ENCODE assay signal across 8 mouse cellular contexts in genomic region chr5:66798591-66799003, GRCm38 (mm10). TPM values are rescaled to one million over a fixed set of nuclear protein-coding genes. Genes with fewer than 3 reads are reported as not detected.
DNase-seq lines count a peak whose midpoint lies in the region; ATAC-seq and TF ChIP-seq lines count a peak whose summit lies in the region.

No protein-coding gene starts in this region.

- TF ChIP-seq CTCF in heart, postnatal 0 days (IDR thresholded peaks at IDR 0.05; ENCODE audit: low read depth), result no peak

- DNase-seq in heart, adult 9 months (ENCODE audit: low spot score in 2 of 2), result peak; percentile 17 to 37
- no peak for DNase-seq in heart, postnatal 36 days
- DNase-seq in heart, postnatal 0 days (ENCODE audit: low spot score), result peak; percentile 32
- peak; percentile 28 to 47 for DNase-seq in kidney, postnatal 4 days
- DNase-seq in urinary bladder, adult 18-20 months (ENCODE audit: low spot score in 2 of 2), result no peak
- DNase-seq in urinary bladder, postnatal 10 days (ENCODE audit: low spot score), result no peak
- no peak for DNase-seq in left cerebral cortex, postnatal 25 days (ENCODE audit: low spot score in 2 of 2)

- H3K36me3 ChIP-seq in heart, postnatal 0 days (replicated peaks; ENCODE audit: control insufficient read depth, insufficient read depth, low read length), result no peaks in the 10 kb centered on the region
- H3K36me3 ChIP-seq in midbrain, embryonic 16.5 days (ENCODE audit: control insufficient read depth, insufficient read depth, low read length), result no peaks in the 10 kb centered on the region

- no peaks in the 10 kb centered on the region for H3K27me3 ChIP-seq in heart, postnatal 0 days (ENCODE audit: control insufficient read depth, insufficient read depth, low read length)
- H3K27me3 ChIP-seq in midbrain, embryonic 16.5 days (ENCODE audit: control insufficient read depth, insufficient read depth, low read depth, low read length), result no peaks in the 10 kb centered on the region

- 37% methylated on average over 8 of the region's 8 CpGs for WGBS in heart, postnatal 0 days
- 20% methylated on average over 8 of the region's 8 CpGs for WGBS in midbrain, embryonic 16.5 days

- TF ChIP-seq EP300 in heart, postnatal 0 days (IDR thresholded peaks at IDR 0.05; ENCODE audit: low read depth), result no peak

- intact Hi-C loops in heart, postnatal 36 days (cut with DNase I), result loop anchor here (5.0 kb wide), 1 partner anchor 51 kb away; the partner anchor contains the start of gene Limch1
- intact Hi-C loops in left cerebral cortex, postnatal 25 days (cut with DNase I), result no loop called here

- H3K9ac ChIP-seq in heart, postnatal 0 days (replicated peaks; ENCODE audit: low read depth, low read length), result no peak overlapping the region
- no peak overlapping the region for H3K9ac ChIP-seq in midbrain, embryonic 16.5 days (ENCODE audit: low read depth, low read length)

- H3K4me2 ChIP-seq in heart, postnatal 0 days (ENCODE audit: low read depth, low read length), result no peak overlapping the region
- H3K4me2 ChIP-seq in midbrain, embryonic 16.5 days (ENCODE audit: low read length), result no peak overlapping the region

- H3K4me3 ChIP-seq in heart, postnatal 0 days (ENCODE audit: low read depth, low read length), result no peak overlapping the region
- H3K4me3 ChIP-seq in midbrain, embryonic 16.5 days (ENCODE audit: low read depth, low read length), result no peak overlapping the region

- peak; percentile 27; the same call in 1 of the 2 replicates for ATAC-seq in heart, postnatal 0 days (ENCODE audit: insufficient read depth, low read depth)
- ATAC-seq in midbrain, embryonic 16.5 days, result peak; percentile 36; the same call in 1 of the 2 replicates

- H3K9me3 ChIP-seq in heart, postnatal 0 days (replicated peaks; ENCODE audit: control insufficient read depth, low read length), result no peaks in the 10 kb centered on the region
- H3K9me3 ChIP-seq in midbrain, embryonic 16.5 days (replicated peaks; ENCODE audit: control insufficient read depth, low read length, poor library complexity, severe bottlenecking), result no peaks in the 10 kb centered on the region

- H3K27ac ChIP-seq in heart, postnatal 0 days (ENCODE audit: low read depth), result no peak overlapping the region
- H3K27ac ChIP-seq in midbrain, embryonic 16.5 days (ENCODE audit: low read length), result peak overlapping the region; percentile 61

- H3K4me1 ChIP-seq in heart, postnatal 0 days (ENCODE audit: control insufficient read depth, insufficient read depth), result 0 out of 2 replicates have a peak, but pooled peaks cover 8% of the 10 kb centered on the region
- H3K4me1 ChIP-seq in midbrain, embryonic 16.5 days (ENCODE audit: control insufficient read depth, insufficient read depth, low read length), result peaks cover 15% of the 10 kb centered on the region

RNA-seq across cellular contexts. Expression of gene Limch1, which starts 53.0 kb away (rescaled TPM):
- 100 to 1,000 TPM; 238 to 297 TPM for total RNA-seq in heart, postnatal 36 days (2021)
- total RNA-seq in heart, postnatal 0 days (2014; rRNA removed; ENCODE audit: low replicate concordance), result 30.0 and 33.8 TPM in 2 replicates
- 19.0 and 21.1 TPM in 2 replicates for polyA plus RNA-seq in heart, postnatal 0 days (2015; fragmentation: Nextera tagmentation; extraction: Ambion mirVana)
- polyA plus RNA-seq in midbrain, embryonic 16.5 days (2015; fragmentation: Nextera tagmentation; extraction: Ambion mirVana), result 40.4 and 48.8 TPM in 2 replicates
- 100 to 1,000 TPM in 1 of 2 experiments, 10 to 100 TPM in 1; 99.5 to 124 TPM for total RNA-seq in left cerebral cortex, postnatal 25 days (2021)

Comparison
In these comparisons a context has a peak if more than half of its experiments do, and no peak if none do; other contexts are left out.
1. DNase-seq: peak in heart, adult 9 months (2 of 2), heart, postnatal 0 days (single experiment) and kidney, postnatal 4 days (2 of 2); none in heart, postnatal 36 days (0 of 2), urinary bladder, adult 18-20 months (0 of 2), urinary bladder, postnatal 10 days (single experiment) and left cerebral cortex, postnatal 25 days (0 of 2).